Mouse (Mus musculus): ENCODE measurements at regions not wholly inside any gene's neighbourhood (a gene's known extent, or its start where the extent isn't known, plus 50 kb on each side); places are given as distances from the start of the nearest gene placed in this dataset.

GRCm38 (mm10) chr7:70117930-70118922 is 248.3 kb downstream of the Nr2f2 start:
- no peak for DNase-seq (ENCODE audit: low spot score in 2 of 2)

- DNase-seq (ENCODE audit: low spot score in 2 of 2), result no peak
Measured at GRCm38 (mm10) chr7:70109013-70109412, 257.5 kb downstream of the Nr2f2 start.

- no peak for DNase-seq (ENCODE audit: low spot score in 2 of 2)
Measured at GRCm38 (mm10) chr7:70105024-70105423, 261.5 kb downstream of the Nr2f2 start.

GRCm38 (mm10) chr7:70104486-70104885 is 262.0 kb downstream of the Nr2f2 start:
- no peak for DNase-seq (ENCODE audit: low spot score in 2 of 2)

- no peak for DNase-seq (ENCODE audit: low spot score in 2 of 2)
Measured at GRCm38 (mm10) chr7:70103680-70104079, 262.9 kb downstream of the Nr2f2 start.

GRCm38 (mm10) chr7:70099001-70099400 is 267.5 kb downstream of the Nr2f2 start:
- no peak for DNase-seq (ENCODE audit: low spot score in 2 of 2)

- no peak for DNase-seq (ENCODE audit: low spot score in 2 of 2)
Measured at GRCm38 (mm10) chr7:70093916-70094784, 272.4 kb downstream of the Nr2f2 start.

GRCm38 (mm10) chr7:70092089-70092488 is 274.4 kb downstream of the Nr2f2 start:
- no peak for DNase-seq (ENCODE audit: low spot score in 2 of 2)

- DNase-seq (ENCODE audit: low spot score in 2 of 2), result no peak
Measured at GRCm38 (mm10) chr7:70089121-70089520, 277.4 kb downstream of the Nr2f2 start.

- no peak for DNase-seq (ENCODE audit: low spot score in 2 of 2)
Measured at GRCm38 (mm10) chr7:70069662-70070061, 296.9 kb downstream of the Nr2f2 start.

- no peak for DNase-seq (ENCODE audit: low spot score in 2 of 2)
Measured at GRCm38 (mm10) chr7:70067828-70068719, 298.5 kb downstream of the Nr2f2 start.

- no peak for DNase-seq (ENCODE audit: low spot score in 2 of 2)
Measured at GRCm38 (mm10) chr7:70067071-70067470, 299.5 kb downstream of the Nr2f2 start.

GRCm38 (mm10) chr7:70066448-70066847 is 300.1 kb downstream of the Nr2f2 start:
- DNase-seq (ENCODE audit: low spot score in 2 of 2), result no peak

GRCm38 (mm10) chr7:70065471-70066130 is 300.9 kb downstream of the Nr2f2 start:
- DNase-seq (ENCODE audit: low spot score in 2 of 2), result no peak

- no peak for DNase-seq (ENCODE audit: low spot score in 2 of 2)
Measured at GRCm38 (mm10) chr7:70047415-70047753, 319.2 kb downstream of the Nr2f2 start.

- DNase-seq (ENCODE audit: low spot score in 2 of 2), result no peak
Measured at GRCm38 (mm10) chr7:70046691-70047414, 319.7 kb downstream of the Nr2f2 start.

GRCm38 (mm10) chr7:70037011-70037410 is 329.5 kb downstream of the Nr2f2 start:
- no peak for DNase-seq (ENCODE audit: low spot score in 2 of 2)

- DNase-seq (ENCODE audit: low spot score in 2 of 2), result no peak
Measured at GRCm38 (mm10) chr7:70032857-70033256, 333.7 kb downstream of the Nr2f2 start.

GRCm38 (mm10) chr7:70029311-70029710 is 337.2 kb downstream of the Nr2f2 start:
- DNase-seq (ENCODE audit: low spot score in 2 of 2), result no peak

GRCm38 (mm10) chr7:70025527-70025926 is 341.0 kb downstream of the Nr2f2 start:
- DNase-seq (ENCODE audit: low spot score in 2 of 2), result no peak
